Mouse (Mus musculus) forebrain, embryonic 14.5 days (tissue): ENCODE data around the gene Cd3e. TPM values are rescaled to one million over a fixed set of nuclear protein-coding genes. Genes with fewer than 3 reads are reported as not detected.

Experiments
- ATAC-seq: fragments of 200-750 bp; cut with Nextera tagmentation; 2 replicates; pipeline ENCODE4 v1.8.0; 2017; ENCODE audit warnings: mild to moderate bottlenecking, moderate library complexity
- DNase-seq: peaks from one replicate; pipeline ENCODE4 v3.0.0-alpha.2; 2015; ENCODE audit warnings: low spot score
- H3K27ac ChIP-seq: fragments of 300-500 bp; sonication (generic); 2 replicates; pipeline ENCODE4 v1.5.1; 2014; ENCODE audit warnings: low read depth, mild to moderate bottlenecking, control low read depth, low read length, moderate library complexity
- H3K27me3 ChIP-seq: fragments of 300-500 bp; sonication (generic); replicated peaks from 2 replicates; pipeline ENCODE4 v1.6.1; 2014; ENCODE audit warnings: low read length, control low read depth, mixed read lengths; ENCODE audit not compliant: control insufficient read depth, insufficient read depth
- H3K36me3 ChIP-seq: fragments of 300-500 bp; sonication (generic); 2 replicates; pipeline ENCODE4 v1.6.1; 2014; ENCODE audit warnings: low read length, control low read depth; ENCODE audit not compliant: control insufficient read depth, insufficient read depth
- H3K4me1 ChIP-seq: fragments of 300-500 bp; sonication (generic); 2 replicates; pipeline ENCODE4 v1.6.1; 2014; ENCODE audit warnings: antibody characterized with exemption, low read length, control low read depth; ENCODE audit not compliant: control insufficient read depth, insufficient read depth
- H3K4me2 ChIP-seq: fragments of 300-500 bp; sonication (generic); 2 replicates; pipeline ENCODE4 v1.6.1; 2014; ENCODE audit warnings: mild to moderate bottlenecking, control low read depth, low read length
- H3K4me3 ChIP-seq: fragments of 300-500 bp; sonication (generic); 2 replicates; pipeline ENCODE4 v1.5.1; 2014; ENCODE audit warnings: low read depth, low read length, control low read depth
- H3K9ac ChIP-seq: fragments of 300-500 bp; sonication (generic); 2 replicates; pipeline ENCODE4 v1.6.1; 2014; ENCODE audit warnings: mild to moderate bottlenecking, low read length, control low read depth, moderate library complexity
- H3K9me3 ChIP-seq: fragments of 300-500 bp; sonication (generic); replicated peaks from 2 replicates; pipeline ENCODE4 v1.6.1; 2016; ENCODE audit warnings: low read length, control low read depth, mixed read lengths; ENCODE audit not compliant: control insufficient read depth
- WGBS: fragments of 180-500 bp; shearing (Covaris S2); extraction: QIAGEN DNeasy Blood & Tissue Kit; methylation state at CpG from one replicate; pipeline ENCODE4 v1.1.7; 2014; 5-methylcytosine and 5-hydroxymethylcytosine counted together
- polyA plus RNA-seq: library from polyadenylated mRNA; unstranded; fragments of >200 nt; fragmentation: Nextera tagmentation; extraction: Ambion mirVana; gene quantifications from 2 replicates; pipeline ENCODE4 v1.2.1, GENCODE M21; 2014

The Cd3e gene
- polyA plus RNA-seq, 1 experiment from 2014 or later = not detected

- H3K4me3 ChIP-seq = no peak overlapping the region
- H3K4me1 ChIP-seq = no peaks in the 10 kb centered on the region
- ATAC-seq (no peak), DNase-seq (no peak)
- no peak overlapping the region for H3K4me2 ChIP-seq
- no peaks in the 10 kb centered on the region for H3K27me3 ChIP-seq
- H3K27ac ChIP-seq = no peak overlapping the region
- no peaks in the 10 kb centered on the region for H3K36me3 ChIP-seq
- 84% methylated on average over 2 of the region's 2 CpGs for WGBS
- no peaks in the 10 kb centered on the region for H3K9me3 ChIP-seq
- no peak overlapping the region for H3K9ac ChIP-seq
Measured at GRCm38 (mm10) chr9:44991821-44992220, 17.6 kb downstream of the Cd3e start.

- H3K27me3 ChIP-seq = no peaks in the 10 kb centered on the region
- no peaks in the 10 kb centered on the region for H3K4me1 ChIP-seq
- no peak overlapping the region for H3K27ac ChIP-seq
- H3K36me3 ChIP-seq = no peaks in the 10 kb centered on the region
- WGBS = 79% methylated on average over 5 of the region's 5 CpGs
- no peak overlapping the region for H3K4me3 ChIP-seq
- ATAC-seq (no peak), DNase-seq (no peak)
- H3K4me2 ChIP-seq = no peak overlapping the region
- no peaks in the 10 kb centered on the region for H3K9me3 ChIP-seq
- H3K9ac ChIP-seq = no peak overlapping the region
Measured at GRCm38 (mm10) chr9:44986976-44987375, 22.5 kb downstream of the Cd3e start.

GRCm38 (mm10) chr9:44986242-44986781, 23.1 kb downstream of the Cd3e start:
- Histone ChIP-seq H3K4me3 (no peak overlapping the region), H3K27me3 (no peaks in the 10 kb centered on the region), H3K4me2 (no peak overlapping the region), H3K27ac (no peak overlapping the region), H3K9me3 (no peaks in the 10 kb centered on the region), H3K36me3 (no peaks in the 10 kb centered on the region), H3K9ac (no peak overlapping the region), H3K4me1 (no peaks in the 10 kb centered on the region)
- WGBS = 66% methylated on average over 14 of the region's 14 CpGs
- DNase-seq = no peak
- ATAC-seq = no peak

GRCm38 (mm10) chr9:44985721-44986161, 23.7 kb downstream of the Cd3e start:
- no peak for DNase-seq
- no peak overlapping the region for H3K9ac ChIP-seq
- 81% methylated on average over 3 of the region's 3 CpGs for WGBS
- H3K36me3 ChIP-seq = no peaks in the 10 kb centered on the region
- no peak overlapping the region for H3K4me3 ChIP-seq
- no peaks in the 10 kb centered on the region for H3K9me3 ChIP-seq
- no peak overlapping the region for H3K4me2 ChIP-seq
- no peak for ATAC-seq
- no peaks in the 10 kb centered on the region for H3K4me1 ChIP-seq
- no peaks in the 10 kb centered on the region for H3K27me3 ChIP-seq
- no peak overlapping the region for H3K27ac ChIP-seq

GRCm38 (mm10) chr9:44983001-44983400, 26.4 kb downstream of the Cd3e start:
- no peak for ATAC-seq
- 83% methylated on average over 2 of the region's 2 CpGs for WGBS

DNA sequence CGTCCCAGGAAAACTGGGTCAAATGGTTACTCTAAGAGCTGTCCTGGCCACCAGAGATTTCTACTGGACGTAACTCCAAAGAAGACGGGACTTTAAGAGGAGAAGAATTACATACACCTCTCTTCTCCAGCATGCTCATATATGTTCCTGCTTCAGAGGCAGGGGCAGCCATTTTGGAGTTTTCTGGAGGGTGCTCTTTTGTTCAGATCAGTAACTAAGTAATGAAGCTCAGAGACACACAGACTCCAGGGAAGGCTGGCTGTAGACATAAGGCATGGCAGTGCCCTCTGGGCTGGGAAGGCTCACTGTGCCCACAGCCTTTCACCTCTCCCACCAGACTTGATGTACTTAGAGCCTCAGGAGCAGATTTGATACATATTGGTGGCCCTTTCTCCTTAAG, 26.9 kb downstream of the Cd3e start:
- ATAC-seq (no peak), DNase-seq (no peak)
- WGBS = 95% methylated on average over 3 of the region's 3 CpGs
- Histone ChIP-seq H3K4me3 (no peak overlapping the region), H3K4me2 (no peak overlapping the region), H3K9me3 (no peaks in the 10 kb centered on the region), H3K9ac (no peak overlapping the region), H3K27me3 (no peaks in the 10 kb centered on the region), H3K4me1 (no peaks in the 10 kb centered on the region), H3K36me3 (no peaks in the 10 kb centered on the region), H3K27ac (no peak overlapping the region)

More at GRCm38 (mm10) chr9:44983001-44983400, 26.4 kb downstream of the Cd3e start:
- H3K27me3 ChIP-seq = no peaks in the 10 kb centered on the region
- H3K4me3 ChIP-seq = no peak overlapping the region
- no peaks in the 10 kb centered on the region for H3K9me3 ChIP-seq
- H3K36me3 ChIP-seq = no peaks in the 10 kb centered on the region
- H3K9ac ChIP-seq = no peak overlapping the region
- H3K27ac ChIP-seq = no peak overlapping the region
- no peak overlapping the region for H3K4me2 ChIP-seq
- H3K4me1 ChIP-seq = no peaks in the 10 kb centered on the region
- no peak for DNase-seq

DNA sequence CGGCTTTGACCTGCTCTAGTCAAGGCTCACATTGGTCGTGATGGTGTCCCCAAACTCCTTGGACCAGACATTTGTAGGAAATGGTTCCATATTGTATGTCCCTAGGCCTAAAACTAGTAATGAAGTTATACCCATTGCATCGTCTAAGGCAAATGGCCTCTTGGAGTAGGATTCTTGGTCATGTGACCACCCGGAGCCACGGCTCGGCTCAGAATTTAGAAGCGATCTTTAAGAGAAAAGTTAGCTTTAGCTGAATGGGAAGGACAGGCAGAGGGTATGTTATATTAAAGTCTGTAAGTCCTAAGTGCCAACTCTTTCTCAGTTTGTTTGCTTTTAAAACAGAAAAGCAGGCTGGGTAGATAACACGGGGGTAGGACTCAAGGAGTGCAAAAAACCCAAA, 27.3 kb downstream of the Cd3e start:
- Histone ChIP-seq H3K4me2 (no peak overlapping the region), H3K27me3 (no peaks in the 10 kb centered on the region), H3K9ac (no peak overlapping the region), H3K4me1 (no peaks in the 10 kb centered on the region), H3K4me3 (no peak overlapping the region), H3K36me3 (no peaks in the 10 kb centered on the region), H3K27ac (no peak overlapping the region), H3K9me3 (no peaks in the 10 kb centered on the region)
- no peak for ATAC-seq
- no peak for DNase-seq
- 92% methylated on average over 8 of the region's 8 CpGs for WGBS

DNA sequence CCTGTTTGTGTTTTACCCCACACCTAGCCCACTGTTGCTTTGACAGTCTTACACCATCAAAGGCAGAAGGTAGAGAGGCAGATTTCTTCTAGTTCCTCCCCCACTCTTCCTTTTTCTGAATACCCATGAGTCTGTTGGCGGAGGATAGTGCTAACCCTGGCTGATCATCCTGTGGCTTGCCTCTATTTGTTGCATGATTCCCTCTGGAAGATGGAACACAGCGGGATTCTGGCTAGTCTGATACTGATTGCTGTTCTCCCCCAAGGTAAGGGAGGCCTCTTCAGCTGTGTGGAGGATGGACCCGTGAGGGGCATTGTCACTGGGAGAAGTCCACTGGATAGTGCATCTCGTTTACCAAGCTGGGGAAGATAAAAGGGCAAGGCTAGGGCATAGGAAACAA, 27.8 kb downstream of the Cd3e start, which contains the start of gene Cd3d:
Gene Cd3d, plus strand, starts transcription at position 111 of the 400 bp plus-strand sequence.
- Histone ChIP-seq H3K4me1 (no peaks in the 10 kb centered on the region), H3K27ac (no peak within 1 kb of the TSS), H3K4me2 (no peak within 1 kb of the TSS), H3K4me3 (no peak within 1 kb of the TSS), H3K9me3 (no peaks in the 10 kb centered on the region), H3K9ac (no peak within 1 kb of the TSS), H3K36me3 (no peaks in the 10 kb centered on the region), H3K27me3 (no peaks in the 10 kb centered on the region)
- no peak for ATAC-seq
- no peak for DNase-seq
- WGBS = 78% methylated on average over 4 of the region's 4 CpGs

DNA sequence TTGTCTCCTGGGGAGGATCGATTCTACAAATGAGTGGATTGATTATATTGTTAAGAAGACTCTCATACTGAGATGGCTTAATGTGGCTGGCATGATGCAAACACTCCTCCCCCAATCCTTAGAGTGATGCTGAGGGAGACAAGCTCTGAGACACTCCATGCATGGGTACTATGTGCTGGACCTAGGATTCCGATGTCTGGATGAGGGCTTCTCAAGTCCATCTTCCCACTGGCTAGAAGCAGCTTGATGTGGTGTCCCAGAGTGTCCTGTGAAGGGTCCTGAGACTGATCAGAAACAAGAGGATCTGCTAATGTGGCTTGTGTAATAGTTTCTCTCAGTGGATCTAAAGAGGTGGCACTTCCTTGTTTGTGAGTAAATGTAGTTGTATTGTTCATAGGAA, 28.3 kb downstream of the Cd3e start:
- WGBS = 85% methylated on average over 2 of the region's 2 CpGs
- H3K4me1 ChIP-seq = no peaks in the 10 kb centered on the region
- ATAC-seq (no peak), DNase-seq (no peak)
- no peaks in the 10 kb centered on the region for H3K9me3 ChIP-seq
- H3K4me2 ChIP-seq = no peak overlapping the region
- H3K36me3 ChIP-seq = no peaks in the 10 kb centered on the region
- no peak overlapping the region for H3K27ac ChIP-seq
- no peak overlapping the region for H3K4me3 ChIP-seq
- H3K27me3 ChIP-seq = no peaks in the 10 kb centered on the region
- no peak overlapping the region for H3K9ac ChIP-seq
